Mouse (Mus musculus): ENCODE data around the gene Poc1a.

- TF ChIP-seq CTCF (conservative IDR thresholded peaks at IDR 0.05; ENCODE audit: insufficient read depth, insufficient read length, low read depth, low read length) (no peak), POLR2A (IDR thresholded peaks at IDR 0.05; ENCODE audit: low read depth, low read length) (no peak)
Measured at GRCm38 (mm10) chr9:106275806-106276205, 5.1 kb upstream of the Poc1a start.
